8 mouse cellular contexts compared by ENCODE assay signal in the genomic region with DNA sequence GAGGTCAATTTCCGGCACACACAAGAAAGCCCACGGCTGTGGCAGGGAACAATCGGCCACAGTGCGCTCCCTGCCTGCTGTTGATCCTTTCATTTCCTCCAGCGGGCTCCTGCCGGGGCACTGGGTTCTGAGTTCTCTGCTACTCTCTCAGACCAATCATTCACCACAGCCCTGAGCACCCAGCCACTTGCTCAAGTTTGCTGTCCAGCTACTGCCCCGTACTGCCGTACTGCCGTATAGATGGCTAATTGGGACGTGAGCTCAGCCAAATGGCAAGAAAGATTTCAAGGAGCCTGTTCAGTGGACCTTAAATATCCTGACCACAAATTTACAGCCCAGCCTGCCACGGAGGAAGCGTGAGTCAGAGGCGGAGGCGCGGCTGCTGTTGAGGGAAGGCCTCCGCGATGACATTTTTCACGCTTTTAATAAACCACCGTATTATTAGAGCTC. TPM values are rescaled to one million over a fixed set of nuclear protein-coding genes. Genes with fewer than 3 reads are reported as not detected.
DNase-seq lines count a peak whose midpoint lies in the region; ATAC-seq and TF ChIP-seq lines count a peak whose summit lies in the region.

No protein-coding gene starts in this region.

- TF ChIP-seq POLR2A in limb, embryonic 14.5 days (IDR thresholded peaks at IDR 0.05; ENCODE audit: borderline replicate concordance, extremely low read depth, insufficient read depth, insufficient read length): no peak
- TF ChIP-seq POLR2A in myocyte (IDR thresholded peaks at IDR 0.05; ENCODE audit: insufficient read length, low read depth): no peak

- H3K27me3 ChIP-seq in intestine, embryonic 15.5 days (replicated peaks): peaks cover 42% of the 10 kb centered on the region
- H3K27me3 ChIP-seq in limb, embryonic 14.5 days (ENCODE audit: control insufficient read depth, insufficient read depth, low read length): no peaks in the 10 kb centered on the region
- peaks cover 4% of the 10 kb centered on the region for H3K27me3 ChIP-seq in myocyte (ENCODE audit: control insufficient read depth, insufficient read depth, insufficient read length)

- H3K79me2 ChIP-seq in myocyte (ENCODE audit: control insufficient read depth, insufficient read depth): no peaks in the 10 kb centered on the region

- H3K4me3 ChIP-seq in intestine, embryonic 15.5 days (replicated peaks): 0 out of 2 replicates have a peak overlapping the region, but pooled peaks have one; percentile 9
- H3K4me3 ChIP-seq in limb, embryonic 14.5 days (replicated peaks; ENCODE audit: low read length): peak overlapping the region; percentile 26
- H3K4me3 ChIP-seq in myocyte: peak overlapping the region; percentile 14

- 12% methylated on average over 19 of the region's 19 CpGs for WGBS in intestine, embryonic 15.5 days
- WGBS in limb, embryonic 14.5 days: 1% methylated on average over 19 of the region's 19 CpGs

- no peaks in the 10 kb centered on the region for H3K36me3 ChIP-seq in intestine, embryonic 15.5 days
- no peaks in the 10 kb centered on the region for H3K36me3 ChIP-seq in limb, embryonic 14.5 days (ENCODE audit: control insufficient read depth, insufficient read depth, low read length)
- no peaks in the 10 kb centered on the region for H3K36me3 ChIP-seq in myocyte (ENCODE audit: control insufficient read depth, insufficient read depth)

- intact Hi-C loops in gastrocnemius, postnatal 14 days (cut with DNase I; ENCODE audit: low total_unique reads): no loop called here

- H3K9me3 ChIP-seq in intestine, embryonic 15.5 days: no peaks in the 10 kb centered on the region
- no peaks in the 10 kb centered on the region for H3K9me3 ChIP-seq in limb, embryonic 14.5 days (ENCODE audit: control insufficient read depth, low read length)

- H3K9ac ChIP-seq in intestine, embryonic 15.5 days: no peak overlapping the region
- H3K9ac ChIP-seq in limb, embryonic 14.5 days (ENCODE audit: low read depth, low read length, severe bottlenecking): peak overlapping the region; percentile 47

- H3K4me2 ChIP-seq in intestine, embryonic 15.5 days (replicated peaks): peak overlapping the region; percentile 49
- H3K4me2 ChIP-seq in limb, embryonic 14.5 days (replicated peaks; ENCODE audit: low read depth, low read length, severe bottlenecking): peak overlapping the region; percentile 54
- H3K4me2 ChIP-seq in myocyte (ENCODE audit: low read depth): peak overlapping the region; percentile 85

- no peak overlapping the region for H3K27ac ChIP-seq in intestine, embryonic 15.5 days
- H3K27ac ChIP-seq in limb, embryonic 14.5 days (replicated peaks; ENCODE audit: low read depth, low read length): peak overlapping the region; percentile 84

- H3K4me1 ChIP-seq in intestine, embryonic 15.5 days (replicated peaks): 0 out of 2 replicates have a peak, but pooled peaks cover 5% of the 10 kb centered on the region
- H3K4me1 ChIP-seq in limb, embryonic 14.5 days (ENCODE audit: control insufficient read depth, insufficient read depth, low read length): peaks cover 48% of the 10 kb centered on the region

- DNase-seq in urinary bladder, postnatal 14 days (ENCODE audit: low spot score): peak; percentile 44
- no peak for DNase-seq in urinary bladder, adult 2 months (ENCODE audit: low spot score)
- DNase-seq in cerebellum, adult 8-10 months: peak; percentile 6
- DNase-seq in gastrocnemius, postnatal 14 days: peak; percentile 34
- peak; percentile 44 for DNase-seq in limb, embryonic 14.5 days (ENCODE audit: low spot score)
- no peak for DNase-seq in thymus, postnatal 0 days (ENCODE audit: low spot score)

- ATAC-seq in intestine, embryonic 15.5 days: no peak
- ATAC-seq in limb, embryonic 14.5 days (ENCODE audit: low FRiP score, low read depth): peak; percentile 19; the same call in 1 of the 2 replicates

- no peak overlapping the region for H3ac ChIP-seq in myocyte (ENCODE audit: control insufficient read depth, insufficient read length)

TF ChIP-seq in myocyte, 11 proteins besides CTCF, POLR2A, EP300 and RAD21:
- peak in 1 of 3 experiments; percentile 45 for TF ChIP-seq MYOG (IDR thresholded peaks at IDR 0.05; ENCODE audit: control insufficient read depth in 1 of 3, insufficient read depth in 1 of 3, insufficient read length in 2 of 3, low read depth in 2 of 3)
- peak in 1 of 3 experiments; percentile 41 for TF ChIP-seq MYOD1 (IDR thresholded peaks at IDR 0.05; ENCODE audit: control insufficient read depth in 1 of 3, insufficient read length in 2 of 3, low read depth in 2 of 3)
- no peak for TF ChIP-seq MAX (IDR thresholded peaks at IDR 0.05; ENCODE audit: low read depth)

RNA-seq across cellular contexts. Expression of gene Tbx4, which starts 39.1 kb away (rescaled TPM):
- 17.1 and 23.1 TPM in 2 replicates for polyA plus RNA-seq in urinary bladder, adult 2 months (2012; rRNA removed)
- total RNA-seq in gastrocnemius, postnatal 14 days (2021): 1 to 10 TPM; 1.7 to 2.6 TPM
- 0.16 TPM in 1 of 2 replicates, not detected in the other for polyA plus RNA-seq in intestine, embryonic 15.5 days (2015; fragmentation: Nextera tagmentation; extraction: Ambion mirVana)
- 37.5 and 52.7 TPM in 2 replicates for polyA plus RNA-seq in limb, embryonic 14.5 days (2012; rRNA removed)
- 15.5 and 20.0 TPM in 2 replicates for polyA plus RNA-seq in limb, embryonic 14.5 days (2014; fragmentation: Nextera tagmentation; extraction: Ambion mirVana)
- polyA plus RNA-seq in myocyte (2012; fragmentation: generic; extraction: Trizol): 0.29 TPM
- 0.04 TPM in 1 of 2 replicates, not detected in the other for polyA plus RNA-seq in thymus, postnatal 0 days (2015; fragmentation: Nextera tagmentation; extraction: Ambion mirVana)

Comparison
In these comparisons a context has a peak if more than half of its experiments do, and no peak if none do; other contexts are left out.
1. DNase-seq: peak in urinary bladder, postnatal 14 days (single experiment), cerebellum, adult 8-10 months (single experiment), gastrocnemius, postnatal 14 days (single experiment) and limb, embryonic 14.5 days (single experiment); none in urinary bladder, adult 2 months (single experiment) and thymus, postnatal 0 days (single experiment).
2. RNA of gene Tbx4, which starts 39.1 kb away (polyA plus RNA-seq): 15.5 to 52.7 TPM in limb, embryonic 14.5 days and 17.1 to 23.1 TPM in urinary bladder, adult 2 months; 0.29 TPM in myocyte (single experiment), 0.16 TPM in intestine, embryonic 15.5 days and 0.04 TPM in thymus, postnatal 0 days; every median in the first group is over 10 times any median in the second.
3. Peak in every context shown above with its lines, with median percentiles within 50 percentile points of each other: H3K4me2 ChIP-seq and H3K4me3 ChIP-seq.